Mouse (Mus musculus) ES-E14 (cell line): ENCODE measurements around the gene Pard6b. TPM values are rescaled to one million over a fixed set of nuclear protein-coding genes. Genes with fewer than 3 reads are reported as not detected.

Experiments
- DNase-seq: peaks from one replicate; pipeline ENCODE4 v3.0.0-alpha.2; 2013; ENCODE audit warnings: low read depth, low spot score
- H3K27ac ChIP-seq: 2 replicates; pipeline ENCODE4 v1.5.1; 2012; ENCODE audit warnings: low read depth, mild to moderate bottlenecking, low read length, moderate library complexity, mixed read lengths; ENCODE audit not compliant: poor library complexity, insufficient read depth, severe bottlenecking
- H3K36me3 ChIP-seq: 2 replicates; pipeline ENCODE4 v1.6.1; 2012; ENCODE audit warnings: mild to moderate bottlenecking, low read length, moderate library complexity, mixed read lengths; ENCODE audit not compliant: control insufficient read depth, poor library complexity, insufficient read depth, severe bottlenecking
- H3K4me1 ChIP-seq, 2 experiments: fragments of 150-350 bp in 1 of 2; sonication (generic) in 1 of 2; 2 replicates each; pipeline ENCODE4 v1.6.1; 2012; ENCODE audit warnings: low read length in 2 of 2, mild to moderate bottlenecking in 1 of 2, mixed read lengths in 1 of 2; ENCODE audit not compliant: control insufficient read depth in 2 of 2, insufficient read depth in 2 of 2, poor library complexity in 1 of 2
- H3K4me3 ChIP-seq, 2 experiments: fragments of 150-350 bp in 1 of 2; sonication (generic) in 1 of 2; 2 replicates each; pipeline ENCODE4 v1.5.1; 2012; ENCODE audit warnings: low read length in 2 of 2, low read depth in 1 of 2, mild to moderate bottlenecking in 1 of 2, mixed read lengths in 1 of 2; ENCODE audit not compliant: insufficient read depth in 1 of 2, poor library complexity in 1 of 2, severe bottlenecking in 1 of 2
- H3K9ac ChIP-seq: 2 replicates; pipeline ENCODE4 v1.6.1; 2012; ENCODE audit warnings: low read depth, mild to moderate bottlenecking, low read length, mixed read lengths; ENCODE audit not compliant: poor library complexity, insufficient read depth, severe bottlenecking
- H3K9me3 ChIP-seq: fragments of 150-350 bp; sonication (generic); 2 replicates; pipeline ENCODE4 v1.6.1; 2012; ENCODE audit warnings: low read depth, mild to moderate bottlenecking, low read length; ENCODE audit not compliant: control insufficient read depth, insufficient read depth
- CHD2 ChIP-seq: IDR thresholded peaks from 2 replicates; pipeline ENCODE4 v1.6.1; 2014; ENCODE audit warnings: mild to moderate bottlenecking, low read depth, low read length, inconsistent platforms
- HCFC1 ChIP-seq: IDR thresholded peaks from 2 replicates; pipeline ENCODE4 v1.6.1; 2012; ENCODE audit warnings: low read length, inconsistent platforms, borderline replicate concordance; ENCODE audit not compliant: insufficient read depth
- MAFK ChIP-seq: IDR thresholded peaks from 2 replicates; pipeline ENCODE4 v1.6.1; 2014; ENCODE audit warnings: mild to moderate bottlenecking, low read depth, low read length, inconsistent platforms; ENCODE audit not compliant: insufficient read depth
- ZC3H11A ChIP-seq: IDR thresholded peaks from 2 replicates; pipeline ENCODE4 v1.6.1; 2012; ENCODE audit warnings: low read depth, mild to moderate bottlenecking, inconsistent platforms, low read length, borderline replicate concordance
- ZNF384 ChIP-seq: IDR thresholded peaks from 2 replicates; pipeline ENCODE4 v1.6.1; 2012; ENCODE audit warnings: low read depth, low read length, inconsistent platforms
- in situ Hi-C, 2 experiments: fragments of 600-800 bp; cut with MboI; formaldehyde crosslinking; loops; one replicate each; pipeline ENCODE4 v1.15.1; 2025; ENCODE audit warnings: low sequenced_read_pairs in 2 of 2, inconsistent platforms in 1 of 2; ENCODE audit not compliant: unreplicated experiment in 2 of 2
- total RNA-seq: library from RNA; depleted of rRNA; stranded (reverse); fragments of 300-350 nt; gene quantifications from 2 replicates; pipeline ENCODE4 v1.2.3, GENCODE M21; 2012

Gene Pard6b
- total RNA-seq, 1 experiment, result 15.3 TPM

DNA sequence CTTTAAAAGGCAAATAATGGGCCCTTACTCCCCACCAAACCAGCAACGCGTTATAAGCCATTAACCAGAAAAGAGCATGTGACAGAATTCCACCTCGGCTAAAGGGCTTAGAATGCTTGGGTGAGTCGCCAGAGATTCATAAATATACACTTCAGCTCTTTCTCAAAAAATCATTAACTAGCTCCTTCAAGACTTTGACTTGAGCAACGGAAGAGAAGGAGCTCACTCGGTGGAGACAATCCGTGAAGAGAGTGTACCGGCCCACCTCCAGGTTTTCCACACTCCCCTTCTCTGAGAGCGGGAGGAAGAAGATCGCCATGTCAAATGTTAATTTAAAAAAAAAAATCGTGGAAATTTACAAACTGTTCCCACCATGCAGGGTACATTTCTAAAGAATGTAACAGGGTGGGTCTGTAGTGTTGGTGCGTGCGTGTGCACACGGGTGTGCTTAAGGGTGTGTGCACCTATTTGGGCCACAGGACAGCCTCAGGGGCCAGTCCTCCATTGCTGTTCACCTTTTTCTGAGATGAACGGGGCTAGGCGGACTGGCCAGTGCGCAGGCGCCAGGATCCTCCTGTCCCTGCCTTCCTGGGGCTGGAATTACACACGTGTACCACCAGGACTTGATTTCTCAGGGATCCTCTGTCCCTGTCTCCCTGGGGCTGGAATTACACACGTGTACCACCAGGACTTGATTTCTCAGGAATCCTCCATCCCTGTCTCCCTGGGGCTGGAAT lies 3.8 kb upstream of the Pard6b start:
- Histone ChIP-seq H3K4me3 (no peak overlapping the region), H3K36me3 (no peaks in the 10 kb centered on the region), H3K9me3 (no peaks in the 10 kb centered on the region), H3K27ac (no peak overlapping the region), H3K4me1 (peaks cover 1 to 26% of the 10 kb centered on the region in 2 experiments; a peak in 2 of 4 replicates), H3K9ac (no peak overlapping the region)
- TF ChIP-seq MAFK (no peak), ZNF384 (no peak), CHD2 (no peak), HCFC1 (no peak), ZC3H11A (no peak)
- no peak for DNase-seq
- in situ Hi-C loops, result no loop called here

DNA sequence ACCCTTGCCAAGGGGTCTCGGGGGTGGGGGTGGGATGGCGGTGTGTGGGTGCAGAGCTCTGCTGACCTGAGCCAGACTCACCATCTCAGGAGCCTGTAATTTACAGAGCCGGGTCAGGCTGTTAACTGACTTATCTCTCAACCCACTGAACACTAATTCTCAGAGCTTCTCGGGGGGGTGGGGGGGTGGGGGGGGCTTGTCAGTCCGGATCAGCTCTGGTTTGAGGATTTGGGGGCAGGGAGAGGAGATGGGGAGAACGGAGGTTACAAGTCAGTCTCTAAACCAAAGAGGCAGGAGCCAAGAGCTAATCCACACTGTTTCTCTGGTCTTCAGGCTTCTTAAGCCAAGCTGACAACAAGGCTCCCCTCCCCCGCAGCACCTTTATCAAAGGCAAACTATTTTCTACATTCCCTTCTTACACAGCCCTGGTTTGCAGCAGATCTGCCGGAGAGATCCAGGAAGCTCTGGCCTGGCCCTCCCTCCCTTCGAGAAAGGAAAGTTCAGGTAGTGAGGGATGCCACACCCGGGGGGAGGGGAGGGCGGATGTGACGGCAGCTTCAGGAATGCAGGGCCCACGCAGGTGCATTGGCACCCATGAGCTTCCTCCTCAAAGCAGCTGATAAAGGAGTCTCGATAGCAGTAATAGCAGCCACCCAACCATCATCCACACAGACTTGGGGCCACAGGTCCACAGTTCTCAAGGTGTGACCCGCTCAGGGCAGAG lies 2.5 kb upstream of the Pard6b start:
- Histone ChIP-seq H3K9me3 (no peaks in the 10 kb centered on the region), H3K4me1 (peaks cover 5 to 19% of the 10 kb centered on the region in 2 experiments; a peak in 2 of 4 replicates), H3K4me3 (no peak overlapping the region), H3K9ac (peak overlapping the region; percentile 25; the same call in 1 of the 2 replicates), H3K27ac (no peak overlapping the region), H3K36me3 (no peaks in the 10 kb centered on the region)
- DNase-seq, result no peak
- in situ Hi-C loops, result no loop called here
- no peak for TF ChIP-seq MAFK
- TF ChIP-seq ZC3H11A, result no peak

DNA sequence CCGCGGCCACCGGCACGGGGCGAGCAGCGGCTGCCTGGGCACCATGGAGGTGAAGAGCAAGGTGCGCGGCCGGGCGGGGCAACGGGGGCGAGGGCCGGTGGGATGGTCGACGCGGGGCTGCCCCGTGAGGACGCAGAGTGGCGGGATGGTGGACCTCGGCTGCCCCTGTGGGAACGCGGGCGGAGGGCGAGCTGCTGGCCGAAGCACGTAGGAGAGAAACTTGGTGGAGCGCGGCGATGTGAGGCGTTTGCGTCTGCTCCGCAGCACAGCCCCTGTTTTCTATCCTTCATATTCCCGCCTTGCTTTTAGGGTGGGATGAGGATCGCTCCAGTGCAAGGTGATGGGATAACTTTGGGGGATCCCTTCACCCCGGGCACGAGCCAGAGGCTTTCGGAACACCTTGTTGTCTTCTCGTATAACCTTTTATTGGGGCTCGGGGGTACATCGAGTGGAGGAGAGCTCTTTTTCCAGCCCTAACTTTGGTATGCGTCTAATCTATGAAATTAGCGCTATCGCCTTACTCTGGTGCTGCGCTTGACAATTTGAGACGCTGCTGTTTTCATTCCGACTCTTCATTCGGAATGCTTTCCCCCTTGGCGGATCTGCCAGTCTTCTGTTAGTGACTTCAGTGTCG lies 612 bp downstream of the Pard6b start:
- H3K9ac ChIP-seq, result peak overlapping the region; percentile 80
- peaks cover 5 to 19% of the 10 kb centered on the region in 2 experiments; a peak in 2 of 4 replicates for H3K4me1 ChIP-seq
- H3K27ac ChIP-seq, result peak overlapping the region; percentile 42
- in situ Hi-C loops, result no loop called here
- DNase-seq, result no peak
- H3K9me3 ChIP-seq, result no peaks in the 10 kb centered on the region
- H3K36me3 ChIP-seq, result no peaks in the 10 kb centered on the region
- peak overlapping the region; percentile 82 to 95 for H3K4me3 ChIP-seq
- TF ChIP-seq ZC3H11A, result no peak
- no peak for TF ChIP-seq CHD2
- TF ChIP-seq MAFK, result no peak
- no peak; the same call in 1 of the 2 replicates for TF ChIP-seq HCFC1
- no peak for TF ChIP-seq ZNF384

DNA sequence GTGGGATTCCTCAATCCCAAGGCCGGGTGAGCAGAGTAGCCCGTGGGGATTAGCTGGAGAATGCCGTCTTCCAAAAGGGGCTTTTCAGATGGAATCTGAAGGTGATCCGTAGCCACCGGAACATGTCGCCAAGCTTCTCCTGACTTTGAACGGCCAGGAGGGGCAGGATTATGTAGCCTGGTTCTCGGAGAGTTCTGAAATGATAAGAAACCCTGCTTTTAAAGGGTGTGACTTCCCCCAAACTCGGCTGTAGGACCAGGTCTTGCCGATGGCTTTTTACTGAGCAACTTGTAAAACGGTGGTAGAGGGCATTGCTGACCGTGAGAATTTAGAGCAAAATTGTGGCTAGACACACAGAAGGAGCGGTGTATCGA lies 1.1 kb downstream of the Pard6b start:
- Histone ChIP-seq H3K36me3 (no peaks in the 10 kb centered on the region; the same call in 1 of the 2 replicates), H3K4me1 (peaks cover 5 to 19% of the 10 kb centered on the region in 2 experiments; a peak in 2 of 4 replicates), H3K9me3 (no peaks in the 10 kb centered on the region), H3K4me3 (peak overlapping the region; percentile 82 to 95), H3K27ac (no peak overlapping the region), H3K9ac (peak overlapping the region; percentile 80)
- no peak for DNase-seq
- in situ Hi-C loops, result no loop called here
- TF ChIP-seq HCFC1 (no peak), CHD2 (no peak), ZNF384 (no peak), ZC3H11A (no peak), MAFK (no peak)
